Mouse (Mus musculus): ENCODE results near the gene Gm5798. TPM values are rescaled to one million over a fixed set of nuclear protein-coding genes. Genes with fewer than 3 reads are reported as not detected.

Gm5798 gene
- not detected in 2 replicates for polyA plus RNA-seq (2012; rRNA removed)

DNA sequence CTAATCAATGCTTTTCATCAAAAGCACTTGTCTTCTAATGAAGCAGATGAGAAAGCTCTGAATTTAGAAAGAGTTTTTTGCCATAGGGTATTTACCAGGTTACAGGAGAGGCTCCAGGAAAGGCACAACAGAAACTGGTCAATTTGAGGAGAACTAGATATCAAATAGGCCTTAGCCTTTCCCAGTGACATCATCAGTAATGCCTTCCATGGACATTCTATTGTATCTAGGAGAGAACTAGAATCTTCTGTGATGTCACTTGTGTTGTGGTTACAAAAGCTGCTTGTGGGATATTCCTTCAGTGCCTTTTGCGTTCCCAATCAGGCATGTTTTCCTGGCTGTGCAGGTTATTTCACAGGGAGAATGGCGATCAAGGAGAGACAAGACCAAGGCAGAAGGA lies at the start of gene Gm5798:
TSS of gene Gm5798 (plus strand) at position 301 of the 400 bp plus-strand sequence.

GRCm38 (mm10) chr14:41386279-41386678 lies 37.9 kb downstream of the Gm5798 start, which contains the start of gene Gm7945:
TSS of gene Gm7945 (minus strand) at chr14:41386379.

Other genes with a start within 250 kb of the Gm5798 start
- gene Mat1a, start 243.6 kb upstream of the Gm5798 start, polyA plus RNA-seq (2012; rRNA removed), result 0.08 TPM in 1 of 2 replicates, not detected in the other
- not detected in 2 replicates for gene Sftpa1, start 216.8 kb upstream of the Gm5798 start, polyA plus RNA-seq (2012; rRNA removed)
- gene Mbl1, start 197.2 kb upstream of the Gm5798 start, polyA plus RNA-seq (2012; rRNA removed), result not detected in 2 replicates
- not detected in 2 replicates for gene Sftpd, start 163.5 kb upstream of the Gm5798 start, polyA plus RNA-seq (2012; rRNA removed)
- 0.40 and 0.55 TPM in 2 replicates for gene Gm2832, start 69.8 kb upstream of the Gm5798 start, polyA plus RNA-seq (2012; rRNA removed)
- not detected in 2 replicates for gene Gm7945, start 37.8 kb downstream of the Gm5798 start, polyA plus RNA-seq (2012; rRNA removed)
- not detected in 2 replicates for gene Gm6482, start 59.7 kb downstream of the Gm5798 start, polyA plus RNA-seq (2012; rRNA removed)
- gene Gm7954, start 104.9 kb downstream of the Gm5798 start, polyA plus RNA-seq (2012; rRNA removed), result not detected in 2 replicates
- not detected in 2 replicates for gene Gm3486, start 140.9 kb downstream of the Gm5798 start, polyA plus RNA-seq (2012; rRNA removed)
- gene Gm7970, start 207.0 kb downstream of the Gm5798 start, polyA plus RNA-seq (2012; rRNA removed), result not detected in 2 replicates
- not detected in 2 replicates for gene 1700049E17Rik2, start 224.6 kb downstream of the Gm5798 start, polyA plus RNA-seq (2012; rRNA removed)